Mouse (Mus musculus): ENCODE results near the gene Adcy5.

The Adcy5 gene

DNA sequence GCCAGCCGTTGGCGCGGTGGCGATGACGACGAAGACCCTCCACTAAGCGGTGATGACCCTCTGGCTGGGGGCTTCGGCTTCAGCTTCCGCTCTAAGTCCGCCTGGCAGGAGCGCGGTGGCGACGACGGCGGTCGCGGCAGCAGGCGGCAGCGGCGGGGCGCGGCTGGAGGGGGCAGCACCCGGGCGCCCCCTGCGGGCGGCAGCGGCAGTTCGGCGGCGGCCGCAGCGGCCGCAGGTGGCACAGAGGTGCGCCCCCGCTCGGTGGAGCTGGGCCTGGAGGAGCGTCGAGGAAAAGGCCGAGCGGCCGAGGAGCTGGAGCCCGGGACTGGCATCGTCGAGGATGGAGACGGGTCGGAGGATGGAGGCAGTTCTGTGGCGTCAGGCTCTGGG is 1.6 kb downstream of the Adcy5 start:
- DNase-seq (ENCODE audit: low spot score): peak; percentile 62

DNA sequence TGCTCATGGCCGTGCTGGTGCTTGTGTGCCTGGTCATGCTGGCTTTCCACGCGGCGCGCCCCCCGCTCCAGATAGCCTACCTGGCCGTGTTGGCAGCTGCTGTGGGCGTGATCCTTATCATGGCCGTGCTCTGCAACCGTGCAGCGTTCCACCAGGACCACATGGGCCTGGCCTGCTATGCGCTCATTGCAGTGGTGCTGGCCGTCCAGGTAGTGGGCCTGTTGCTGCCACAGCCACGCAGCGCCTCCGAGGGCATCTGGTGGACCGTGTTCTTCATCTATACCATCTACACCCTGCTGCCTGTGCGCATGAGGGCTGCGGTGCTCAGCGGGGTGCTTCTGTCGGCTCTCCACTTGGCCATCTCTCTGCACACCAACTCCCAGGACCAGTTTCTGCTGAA is 2.2 kb downstream of the Adcy5 start:
- no peak for DNase-seq (ENCODE audit: low spot score)

DNA sequence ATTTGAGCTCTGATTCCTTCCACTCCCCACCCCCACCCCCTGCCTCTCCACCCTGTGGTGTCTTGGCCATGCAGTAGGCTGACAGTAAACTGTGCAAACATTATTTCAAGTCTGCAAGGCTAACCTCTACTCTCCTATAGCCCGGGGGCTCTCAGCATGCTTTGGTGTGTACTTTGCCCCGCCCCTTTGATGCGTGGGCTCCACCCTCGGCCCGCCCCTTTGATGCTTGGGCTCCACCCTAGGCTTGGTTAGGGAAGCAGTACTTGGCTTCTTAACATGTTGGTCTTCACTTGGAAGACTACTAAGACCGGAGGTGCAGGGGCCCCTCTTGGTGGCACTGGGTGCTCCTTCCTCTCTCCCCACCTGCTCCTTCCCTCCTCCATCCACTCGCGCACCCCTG is 4.9 kb downstream of the Adcy5 start:
- DNase-seq (ENCODE audit: low spot score): no peak

DNA sequence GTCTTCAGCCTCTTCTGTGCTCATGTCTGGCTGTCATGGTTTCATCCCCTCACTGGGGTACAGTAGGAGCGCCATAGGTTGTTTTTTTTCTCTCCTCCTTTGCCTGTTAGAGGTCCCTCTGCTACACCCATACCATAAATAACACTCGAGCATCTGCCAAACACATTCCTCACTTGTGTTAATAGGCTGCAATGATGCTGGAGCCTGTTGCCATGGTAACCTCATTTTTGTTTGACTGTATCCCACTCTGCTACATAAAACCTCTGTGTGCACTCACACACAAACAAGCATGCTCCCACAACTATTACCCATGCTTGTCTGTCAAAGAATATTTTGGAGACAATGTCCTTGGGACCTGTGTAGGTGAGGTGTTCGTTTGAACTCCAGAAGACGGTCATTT is 5.3 kb downstream of the Adcy5 start:
- no peak for DNase-seq (ENCODE audit: low spot score)

DNA sequence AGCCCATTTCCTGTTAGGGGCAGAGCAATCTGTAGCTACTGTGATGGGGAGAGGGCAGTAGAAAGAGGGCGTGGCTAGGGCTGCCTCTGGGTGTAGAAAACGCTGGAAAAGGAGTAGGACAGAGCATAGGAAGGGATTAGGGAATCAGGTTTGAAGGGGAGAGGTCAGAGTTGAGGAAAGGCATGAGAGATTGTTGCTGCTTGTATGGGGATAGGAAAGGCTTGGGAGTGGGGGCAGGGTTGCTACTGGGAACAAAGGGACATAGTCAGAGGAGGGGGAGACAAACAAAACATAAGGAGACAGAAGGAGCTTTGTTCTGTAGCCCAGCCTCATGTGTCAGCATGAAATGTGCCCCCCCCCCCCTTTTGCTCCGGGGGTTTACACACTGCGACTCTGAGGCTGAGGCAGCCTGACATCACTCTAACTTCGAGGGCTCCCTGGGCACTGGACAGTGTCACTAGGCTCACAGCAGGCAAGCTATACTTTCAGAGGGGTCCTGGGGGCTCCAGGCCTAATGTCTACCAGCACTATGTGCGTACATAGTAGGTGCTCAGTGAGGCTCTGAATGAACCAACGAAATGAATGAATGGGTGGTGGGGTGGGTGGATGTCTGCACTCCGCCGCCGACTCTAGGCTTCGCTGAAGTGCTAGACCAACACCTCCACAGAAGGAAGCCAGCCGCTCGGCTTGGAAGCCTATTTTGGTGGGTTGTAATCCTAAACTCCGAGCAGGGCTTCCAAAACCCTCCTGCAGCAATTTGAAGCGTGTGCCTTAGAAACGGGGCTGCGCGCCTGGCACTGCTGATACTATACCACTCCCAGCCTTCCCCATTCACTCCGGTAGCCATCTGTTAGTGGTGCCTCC is 9.9 kb downstream of the Adcy5 start:
- DNase-seq (ENCODE audit: low spot score): peak; percentile 66

DNA sequence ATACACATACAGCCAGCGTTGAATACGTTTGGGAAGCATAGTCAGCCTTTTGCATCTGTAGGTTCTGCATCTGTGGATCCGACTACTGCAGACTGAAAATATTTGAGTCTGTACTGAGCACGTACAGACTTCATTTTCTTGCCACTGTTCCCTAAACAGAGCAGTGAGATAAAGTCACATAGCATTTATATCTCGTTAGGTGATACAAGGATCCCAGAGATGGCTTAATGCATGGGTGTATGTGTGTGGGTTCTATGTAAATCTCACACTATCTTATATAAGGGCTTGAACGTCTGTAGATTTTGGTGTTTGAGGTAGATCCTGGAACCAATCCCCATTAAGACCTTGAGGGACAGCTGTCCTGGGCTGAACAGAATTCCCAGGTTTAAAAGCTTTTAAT is 10.7 kb downstream of the Adcy5 start:
- DNase-seq (ENCODE audit: low spot score): no peak

DNA sequence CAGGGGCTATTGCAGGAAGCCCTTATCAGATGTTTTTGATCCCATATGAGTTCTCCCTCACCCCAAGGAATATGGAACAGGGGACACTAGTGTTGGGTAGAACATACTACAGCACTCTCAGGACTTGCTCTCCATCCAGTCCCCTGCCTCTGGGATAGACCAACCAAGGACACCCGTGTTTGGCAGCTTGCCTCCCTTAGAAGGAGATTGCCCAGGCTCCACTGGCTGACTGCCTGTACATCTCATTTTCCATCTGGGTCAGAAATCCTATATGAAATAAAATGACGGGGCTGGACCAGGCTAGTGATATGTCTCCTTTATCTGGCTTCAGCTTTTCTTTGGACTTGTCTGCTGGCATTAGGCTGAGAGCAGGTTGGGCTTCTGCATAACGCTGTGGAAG is 11.1 kb downstream of the Adcy5 start:
- no peak for DNase-seq (ENCODE audit: low spot score)

DNA sequence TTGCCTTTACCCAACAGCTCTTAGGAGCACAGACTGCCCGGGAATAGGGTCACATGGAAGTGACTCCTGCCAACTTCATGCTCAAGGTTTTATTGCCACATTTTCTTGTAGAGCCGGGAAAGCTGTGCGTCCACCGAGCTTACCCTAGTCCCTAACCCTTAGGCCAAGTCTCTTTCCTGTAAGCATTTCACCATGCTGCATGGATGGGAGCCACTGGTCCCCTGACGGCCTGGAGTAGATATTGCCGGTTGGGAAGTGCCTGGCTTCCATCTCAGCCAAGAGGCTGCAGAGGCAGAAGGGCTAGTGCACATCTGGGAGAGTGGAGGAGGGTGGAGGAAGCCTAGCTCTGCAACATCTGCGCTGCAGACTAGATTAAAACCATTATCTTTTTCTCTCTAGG is 14.8 kb downstream of the Adcy5 start:
- DNase-seq (ENCODE audit: low spot score): no peak

DNA sequence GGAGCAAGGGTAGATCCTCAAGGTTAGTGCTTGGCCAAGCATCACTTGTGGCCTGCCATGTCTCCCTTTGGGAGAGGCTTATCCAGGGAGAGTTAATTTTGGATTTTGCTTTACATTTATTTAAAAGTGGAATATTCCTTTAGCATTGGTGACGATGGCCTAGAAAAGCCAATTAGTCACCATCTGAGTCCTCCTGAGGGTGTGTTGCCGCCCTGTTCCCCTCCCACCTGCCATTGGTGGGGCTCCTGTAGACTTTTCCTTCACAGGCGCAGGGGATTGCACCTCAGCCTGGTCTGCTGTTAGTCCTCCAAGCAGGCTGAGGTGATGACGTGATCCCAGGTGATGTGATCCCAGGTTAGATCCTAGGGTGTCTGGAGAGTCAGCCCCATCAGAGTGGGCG is 17.5 kb downstream of the Adcy5 start:
- DNase-seq (ENCODE audit: low spot score): no peak

DNA sequence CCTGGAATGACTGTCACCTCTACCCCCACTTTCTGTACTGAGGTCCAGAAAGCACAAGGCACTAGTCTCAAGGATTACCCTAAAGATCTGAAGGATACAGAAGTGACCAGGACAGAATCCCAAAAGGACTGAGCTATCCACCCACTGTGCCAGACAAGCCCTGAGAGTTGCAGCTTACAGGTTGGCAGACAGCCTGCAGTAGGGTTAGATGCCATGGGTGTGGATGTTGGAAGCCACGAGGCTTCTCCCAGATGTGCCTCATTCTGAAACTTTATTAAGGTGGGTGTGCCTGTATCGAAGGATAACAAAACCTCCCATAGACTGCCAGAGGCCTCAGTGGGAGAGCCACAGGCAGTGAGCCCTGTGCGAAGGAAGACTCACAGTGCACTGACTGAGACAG is 23.8 kb downstream of the Adcy5 start:
- DNase-seq (ENCODE audit: low spot score): no peak

DNA sequence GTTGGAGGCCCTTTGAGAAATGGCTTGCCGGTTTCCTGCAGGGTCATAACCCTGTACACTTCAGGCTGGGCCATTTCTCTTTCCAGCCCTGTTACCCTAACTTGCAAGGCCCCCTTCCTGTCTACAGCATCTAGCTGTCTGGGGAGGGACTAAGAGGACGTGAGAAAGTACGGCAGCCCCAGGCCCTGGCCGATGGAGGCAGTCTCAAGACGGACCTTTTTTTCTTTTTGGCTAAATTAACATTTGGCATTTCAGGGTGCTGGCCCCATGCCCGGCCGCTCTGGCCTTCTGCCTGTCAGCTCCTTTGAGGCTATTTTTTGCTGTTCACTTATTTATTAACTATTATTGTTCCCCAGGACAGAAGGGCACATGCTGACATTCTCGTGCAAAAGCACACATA is 24.4 kb downstream of the Adcy5 start:
- no peak for DNase-seq (ENCODE audit: low spot score)

DNA sequence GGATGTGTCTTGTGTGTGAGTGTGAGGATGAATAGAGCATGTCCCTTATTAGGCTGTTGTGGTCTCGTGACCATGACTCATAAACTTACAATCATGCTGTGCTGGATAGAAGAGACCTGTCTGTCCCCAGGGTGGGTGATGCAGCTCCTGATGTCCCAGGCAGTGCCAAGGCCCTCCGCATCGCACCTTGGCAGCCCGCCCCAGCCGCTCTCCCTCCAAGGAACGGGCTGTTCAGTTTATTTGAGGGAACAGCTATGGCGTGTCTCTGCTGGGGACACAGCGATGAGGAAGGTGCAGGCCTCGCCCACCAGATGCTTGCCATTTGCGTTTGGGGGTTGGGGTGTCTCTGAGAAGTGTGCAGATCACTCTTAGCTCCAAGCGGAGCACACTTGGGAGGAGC is 28.5 kb downstream of the Adcy5 start:
- no peak for DNase-seq (ENCODE audit: low spot score)

DNA sequence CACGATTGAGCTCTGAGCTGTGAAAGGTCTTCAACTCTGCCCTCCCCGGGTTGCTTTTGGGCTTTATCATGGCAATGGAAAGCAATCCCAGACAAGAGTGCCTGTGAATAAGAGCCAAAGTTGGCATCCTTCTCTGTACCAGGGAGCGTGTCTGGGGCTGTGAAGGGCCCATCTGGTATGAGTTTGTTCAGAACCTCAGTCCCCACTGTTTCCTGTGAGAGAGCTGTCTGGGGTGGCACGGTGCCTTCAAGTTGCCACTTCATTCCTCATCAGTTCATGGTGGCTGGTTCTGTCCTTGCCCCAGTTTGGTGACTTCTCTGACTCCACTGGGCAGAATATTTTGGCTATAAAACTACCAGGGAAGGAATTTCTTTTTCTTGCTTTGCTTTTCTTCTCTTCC is 33.4 kb downstream of the Adcy5 start:
- DNase-seq (ENCODE audit: low spot score): no peak

DNA sequence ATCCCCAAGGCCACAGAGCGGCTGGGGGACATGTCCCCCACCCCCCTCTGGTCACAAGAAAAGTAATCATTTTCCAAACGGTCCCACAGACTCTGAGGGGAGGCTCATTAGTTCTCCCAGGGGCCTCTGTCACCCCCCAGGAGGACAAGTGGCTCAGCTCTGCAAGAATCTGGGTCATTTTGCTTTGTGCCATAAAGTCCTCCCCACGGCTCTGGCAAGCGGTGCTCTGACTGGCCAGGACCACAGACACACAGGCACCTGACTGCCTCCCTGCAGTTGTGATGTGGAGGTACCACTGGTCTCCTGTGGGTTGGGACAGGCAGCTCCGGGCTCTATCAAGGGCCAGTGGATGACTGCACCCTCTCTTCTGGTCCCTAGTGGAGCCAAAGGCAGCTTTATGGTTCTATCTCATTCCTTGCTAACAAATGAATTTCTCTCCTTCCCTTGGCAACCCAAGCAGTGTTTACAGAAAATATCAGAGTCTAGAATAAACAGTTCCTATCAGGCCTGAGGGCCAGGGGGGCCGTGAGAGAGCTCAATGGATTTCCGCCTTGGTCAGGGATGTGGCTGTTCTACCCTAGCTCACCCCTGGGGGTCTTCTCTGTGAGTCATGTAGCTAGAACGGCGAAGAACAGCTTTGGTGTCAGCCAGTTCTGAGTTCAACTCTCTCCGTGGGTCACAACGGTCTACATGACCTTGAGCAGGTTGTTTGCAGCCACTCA is 34.9 kb downstream of the Adcy5 start:
- DNase-seq (ENCODE audit: low spot score): no peak

DNA sequence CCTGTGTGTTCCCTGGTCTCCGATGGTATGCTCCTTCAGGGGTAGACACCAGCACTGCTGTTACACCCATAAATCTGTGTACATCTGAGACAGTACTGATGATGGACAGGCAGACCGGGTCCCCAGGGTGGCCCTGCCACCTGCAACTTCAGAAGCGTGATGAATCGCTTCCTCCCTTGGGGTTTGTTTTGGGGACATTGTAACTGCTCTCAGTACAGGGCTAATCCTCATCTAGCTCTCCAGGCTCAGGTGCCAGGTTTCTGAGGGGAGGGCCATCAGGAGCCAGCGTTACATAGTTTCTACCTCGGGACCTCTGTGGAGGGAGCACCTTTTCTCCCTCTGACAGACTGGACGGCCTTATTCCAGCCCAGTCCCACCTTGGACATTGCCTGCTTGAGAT is 36.1 kb downstream of the Adcy5 start:
- DNase-seq (ENCODE audit: low spot score): no peak

DNA sequence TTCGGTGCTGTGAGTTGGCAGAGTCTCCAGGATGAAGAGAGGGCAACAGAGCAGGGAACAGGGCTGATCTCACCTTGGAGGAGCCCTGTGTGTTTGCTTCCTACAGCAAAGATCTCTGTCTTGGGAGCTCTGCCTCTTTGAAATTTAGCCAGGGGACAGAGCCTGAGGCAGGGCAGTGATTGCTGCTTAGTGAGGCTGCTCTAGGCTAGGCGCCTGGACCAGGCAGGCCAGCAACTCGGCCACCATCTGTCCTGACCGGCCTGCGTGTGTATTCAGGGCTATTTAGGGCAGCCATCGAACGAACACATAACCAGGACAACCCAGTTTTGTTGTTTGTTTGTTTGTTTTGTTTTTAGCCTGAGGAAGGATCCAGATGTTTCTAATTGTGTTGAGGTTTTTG is 36.6 kb downstream of the Adcy5 start:
- DNase-seq (ENCODE audit: low spot score): no peak

DNA sequence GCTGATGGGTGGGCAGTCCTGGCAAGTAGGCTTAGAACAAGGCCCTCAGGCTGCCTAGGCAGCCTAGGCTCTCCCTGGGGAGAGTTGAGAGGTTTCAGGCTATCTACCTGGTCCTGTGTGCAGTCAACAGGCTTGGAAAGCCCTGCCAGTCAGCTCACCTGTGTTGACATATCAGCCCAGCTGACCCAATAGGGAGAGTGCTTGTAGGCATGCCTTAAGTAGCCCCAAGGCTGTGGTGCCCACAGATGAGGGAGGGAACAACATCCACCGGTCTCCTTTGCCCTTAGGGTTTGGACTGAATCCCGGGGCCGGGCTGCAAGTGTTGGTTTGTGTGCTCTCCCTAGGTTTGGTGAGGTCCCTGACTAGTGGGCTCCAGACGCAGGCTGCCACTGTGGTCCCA is 37.8 kb downstream of the Adcy5 start:
- no peak for DNase-seq (ENCODE audit: low spot score)

DNA sequence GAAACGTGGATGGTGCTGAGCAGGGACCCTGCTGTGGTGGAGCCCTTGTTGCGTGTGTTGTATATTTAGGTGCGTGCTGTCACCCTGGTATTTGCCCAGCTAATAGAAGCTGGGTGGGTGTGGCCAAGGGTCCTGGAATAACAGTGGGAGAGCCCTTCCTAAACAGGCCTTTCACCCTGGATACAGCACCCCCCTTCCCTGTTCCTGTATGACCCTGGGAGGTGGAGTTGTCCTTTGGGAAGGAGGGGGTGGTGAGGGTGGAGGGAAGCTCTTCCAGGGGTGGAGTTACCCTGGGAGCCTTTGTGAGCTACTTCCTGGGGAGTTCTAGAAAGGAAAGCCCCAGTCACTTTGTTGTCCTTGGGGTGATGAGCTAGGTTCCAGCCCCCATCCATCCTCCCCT is 38.7 kb downstream of the Adcy5 start:
- DNase-seq (ENCODE audit: low spot score): no peak

DNA sequence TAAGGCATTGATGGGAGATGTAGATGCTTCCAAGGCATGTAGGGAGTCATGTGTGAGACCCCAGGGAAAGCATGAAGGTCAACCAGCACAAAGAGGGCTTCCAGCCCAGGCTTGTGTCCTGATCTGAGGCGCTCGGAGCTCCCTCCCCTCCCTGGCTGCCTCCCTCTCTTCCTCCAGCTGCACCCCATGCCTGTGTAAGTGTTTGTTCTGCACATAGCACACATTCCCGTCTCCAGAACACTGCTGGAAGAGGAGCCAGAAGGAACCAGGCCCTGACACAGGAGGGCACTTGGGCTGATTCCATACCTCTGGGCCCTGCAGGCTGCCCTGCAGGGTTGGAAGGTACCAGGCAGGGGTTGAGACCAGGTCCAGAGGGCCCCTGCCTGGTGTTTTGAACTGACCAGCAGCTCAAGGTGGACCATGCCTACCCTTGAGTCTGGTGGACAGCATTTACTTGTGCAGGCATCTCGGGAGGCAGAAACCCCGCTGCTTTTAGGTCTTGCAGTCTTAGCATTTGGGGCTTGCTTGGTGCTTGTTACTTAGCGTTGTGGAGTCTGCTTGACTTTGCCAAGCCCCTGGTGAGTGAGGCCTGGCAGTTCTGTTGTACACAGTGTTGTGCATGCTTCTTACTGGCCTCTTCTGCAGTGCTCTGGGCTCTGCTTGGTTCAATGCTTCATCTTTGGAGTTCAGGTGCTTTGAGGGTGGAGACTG is 45.2 kb downstream of the Adcy5 start:
- DNase-seq (ENCODE audit: low spot score): no peak

DNA sequence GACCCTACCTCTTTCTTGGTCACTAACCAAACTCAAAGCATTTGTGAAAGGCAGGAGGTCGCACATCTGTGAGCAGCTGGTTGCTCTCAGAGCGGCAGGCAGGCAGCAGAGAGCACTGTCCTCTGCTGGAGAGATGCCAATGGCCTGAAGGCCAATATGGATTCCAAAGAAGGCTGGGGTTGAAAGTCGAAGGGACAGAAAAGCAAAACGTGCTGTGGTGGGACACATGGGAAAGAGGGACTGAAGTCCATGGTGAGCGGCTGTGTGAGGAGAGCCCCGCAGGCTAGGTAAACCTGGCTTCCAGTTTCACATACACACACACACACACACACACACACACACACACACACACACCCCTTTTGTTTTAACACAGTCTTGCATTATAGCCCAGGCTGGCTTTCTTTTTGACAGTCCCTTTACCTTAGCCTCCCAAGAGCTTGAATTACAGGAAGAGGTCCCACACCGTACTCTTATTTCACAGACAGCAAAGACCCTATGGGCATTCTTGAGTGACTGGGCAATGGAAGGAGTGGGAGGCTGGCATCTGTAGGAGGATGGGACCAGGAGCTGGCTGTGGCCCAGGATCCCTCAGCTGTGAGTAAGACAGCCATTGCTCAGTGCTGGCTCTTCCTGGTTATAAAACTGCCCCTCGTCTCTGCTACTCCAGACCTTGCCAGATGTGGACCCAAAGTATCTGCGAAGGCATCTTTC is 45.9 kb downstream of the Adcy5 start:
- DNase-seq (ENCODE audit: low spot score): no peak

DNA sequence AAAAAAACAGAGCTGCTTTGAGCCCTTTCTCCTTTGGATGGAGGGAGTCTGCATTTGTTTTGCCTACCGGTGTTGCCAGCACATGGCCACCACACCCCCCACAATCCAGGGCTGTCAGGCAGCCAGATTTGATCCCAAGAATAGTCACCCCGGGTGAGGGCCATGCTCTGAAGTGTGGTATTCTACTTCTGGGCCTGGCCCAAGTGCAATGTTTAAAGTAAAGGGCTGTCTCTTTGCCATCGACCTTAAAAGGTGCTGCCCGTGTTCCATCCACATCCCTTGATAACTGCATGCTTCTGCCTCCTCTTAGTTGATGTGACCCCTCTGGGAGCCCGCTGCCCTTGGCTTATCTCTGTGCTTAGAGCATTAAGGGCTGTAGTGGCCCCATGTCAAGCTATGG is 46.6 kb downstream of the Adcy5 start:
- no peak for DNase-seq (ENCODE audit: low spot score)

DNA sequence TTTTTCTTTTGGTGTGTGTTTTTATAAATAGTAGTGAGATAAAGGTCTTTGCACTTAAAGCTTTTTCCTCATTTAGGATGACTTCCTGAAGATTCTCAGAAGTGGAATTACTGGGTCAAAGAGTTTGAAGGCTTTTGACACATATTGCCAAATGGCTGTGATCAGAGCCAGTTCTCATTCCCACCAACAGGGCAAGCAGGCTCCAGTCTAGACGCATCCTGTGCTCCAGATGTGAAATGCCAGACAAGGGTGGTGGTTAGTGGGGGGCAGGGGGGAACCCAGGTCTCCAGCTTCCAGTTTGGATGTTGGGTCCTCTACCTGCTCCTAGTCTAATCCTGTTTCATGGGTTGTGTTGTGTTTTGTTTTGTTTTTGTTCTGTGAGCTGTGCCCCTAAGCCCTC is 48.8 kb downstream of the Adcy5 start:
- no peak for DNase-seq (ENCODE audit: low spot score)

DNA sequence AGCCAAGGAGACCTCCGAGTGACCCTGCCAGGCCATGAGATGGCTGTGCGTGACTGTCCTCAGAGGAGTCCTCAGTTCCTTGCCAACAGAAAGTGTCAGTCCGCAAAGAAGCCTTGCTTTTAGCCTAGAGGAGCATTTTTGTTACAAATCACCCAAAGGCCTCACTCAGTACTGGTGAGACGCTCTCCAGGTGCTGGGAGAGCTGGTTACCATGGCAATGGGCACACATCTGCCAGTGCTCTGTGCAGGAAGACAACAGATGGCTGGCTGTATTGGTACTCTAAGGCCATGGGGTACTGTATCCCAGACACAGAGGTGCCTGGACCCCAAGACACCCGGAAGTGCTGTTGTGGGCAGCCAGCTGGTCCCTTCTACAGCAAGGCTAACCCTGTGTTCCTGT is 51.0 kb downstream of the Adcy5 start:
- peak; percentile 48 for DNase-seq (ENCODE audit: low spot score)
